Mouse (Mus musculus) gastrocnemius, postnatal 36 days (tissue): ENCODE results near the gene Prkaca. TPM values are rescaled to one million over a fixed set of nuclear protein-coding genes. Genes with fewer than 3 reads are reported as not detected.
"Not testable (repeated sequence)": the region's sequence is repeated elsewhere in the genome, so short reads cannot be mapped to it uniquely, and the experiment has no call there.

ENCODE experiments used
- DNase-seq, 2 experiments: peaks; one replicate each; pipeline ENCODE4 v3.0.0; 2022
- intact Hi-C: fragments of 180-260 bp; cut with DNase I; formaldehyde crosslinking; loops from one replicate; pipeline ENCODE4 v1.15.1; 2025
- total RNA-seq, 2 experiments: library from RNA; stranded (reverse); gene quantifications; 2 replicates each; pipeline ENCODE4 v1.2.3; 2021

The Prkaca gene
- total RNA-seq, 2 experiments from 2014 or later: 148 to 165 TPM

DNA sequence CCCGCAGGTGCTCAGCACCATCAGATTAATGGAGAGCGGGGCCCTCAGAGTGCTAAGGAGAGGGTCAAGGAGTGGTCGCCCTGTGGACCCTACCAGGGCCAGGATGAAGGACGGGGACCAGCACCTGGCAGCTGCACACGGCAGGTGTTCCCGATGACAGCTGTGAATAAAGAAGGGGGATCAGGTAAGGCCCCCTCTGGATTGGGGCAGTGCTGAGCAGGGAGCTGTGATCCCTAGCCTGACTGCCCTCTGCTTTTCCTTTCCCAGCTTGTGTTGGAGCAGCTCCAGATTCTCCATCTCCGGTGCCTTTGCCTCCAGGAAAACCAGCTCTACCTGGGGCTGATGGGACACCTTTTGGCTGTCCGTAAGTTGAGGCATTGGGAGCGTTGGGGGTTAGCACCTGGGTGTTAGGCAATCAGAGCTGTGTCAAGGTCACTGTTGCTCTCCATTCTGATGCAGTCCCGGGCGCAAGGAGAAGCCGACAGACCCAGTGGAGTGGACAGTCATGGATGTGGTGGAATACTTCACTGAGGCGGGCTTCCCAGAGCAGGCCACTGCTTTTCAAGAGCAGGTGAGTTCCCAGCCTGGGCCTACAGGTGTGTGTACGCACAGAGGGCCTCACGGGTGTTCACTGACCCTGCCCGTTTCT lies 26.4 kb downstream of the Prkaca start:
- intact Hi-C loops: no loop called here
- no peak for DNase-seq

DNA sequence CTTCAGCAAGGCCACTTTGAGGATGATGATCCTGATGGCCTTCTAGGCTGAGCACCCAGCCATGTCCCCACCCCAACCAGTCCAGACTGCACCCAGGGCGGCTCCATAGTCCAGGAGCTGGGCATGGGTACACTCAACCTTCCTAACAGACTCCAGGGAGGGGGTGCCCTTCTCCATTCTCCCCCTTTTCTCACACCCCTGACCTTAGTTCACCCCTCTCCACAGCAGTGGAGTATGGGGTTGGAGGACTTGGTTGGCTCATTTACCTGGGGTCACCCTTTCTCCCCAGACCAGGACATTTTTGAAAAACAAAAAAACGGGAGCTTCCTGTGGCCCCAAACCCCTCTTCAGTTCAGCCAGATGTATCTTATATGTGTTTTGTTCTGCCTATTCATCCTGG lies 27.0 kb downstream of the Prkaca start:
- no peak for DNase-seq
- intact Hi-C loops: no loop called here

DNA sequence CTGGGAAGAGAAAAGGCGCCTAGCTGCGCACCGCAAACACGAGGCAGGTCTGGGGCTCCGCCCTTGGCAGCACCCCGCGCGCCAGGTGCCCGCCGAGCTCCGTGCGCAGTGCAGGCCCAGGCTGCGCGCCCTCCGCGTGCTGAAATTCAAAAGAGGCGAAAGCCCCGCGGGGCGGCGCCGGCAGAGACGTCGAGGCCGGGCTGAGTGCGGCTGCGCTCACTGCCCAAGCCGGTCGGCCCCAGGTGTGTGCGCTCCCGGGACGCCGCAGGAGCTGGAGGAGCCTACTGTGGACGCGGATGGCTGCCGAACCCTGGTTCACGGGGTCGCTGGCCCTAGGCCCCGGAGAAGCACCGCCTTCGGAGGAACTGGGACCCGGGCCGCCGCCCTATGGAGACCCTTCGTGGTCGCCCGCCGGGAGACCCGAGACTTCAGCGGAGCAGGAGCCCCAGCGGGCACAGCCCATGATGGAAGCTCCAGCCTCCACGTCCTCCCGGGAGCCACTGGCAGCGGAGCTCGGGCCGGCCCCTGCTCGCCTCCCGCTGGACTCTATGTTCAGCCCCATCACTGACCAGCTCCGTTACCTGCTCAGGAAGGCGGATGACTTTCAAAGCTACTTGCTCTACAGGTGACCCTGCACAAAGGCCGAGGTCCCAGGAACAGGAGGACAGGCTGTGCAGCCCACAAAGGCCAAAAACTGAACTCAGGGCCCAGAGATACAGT lies 28.6 kb downstream of the Prkaca start, which contains the start of gene 1700067K01Rik:
Gene 1700067K01Rik (plus strand): TSS at position 222 of the 720 bp plus-strand sequence.
- DNase-seq: no peak
- intact Hi-C loops: no loop called here

DNA sequence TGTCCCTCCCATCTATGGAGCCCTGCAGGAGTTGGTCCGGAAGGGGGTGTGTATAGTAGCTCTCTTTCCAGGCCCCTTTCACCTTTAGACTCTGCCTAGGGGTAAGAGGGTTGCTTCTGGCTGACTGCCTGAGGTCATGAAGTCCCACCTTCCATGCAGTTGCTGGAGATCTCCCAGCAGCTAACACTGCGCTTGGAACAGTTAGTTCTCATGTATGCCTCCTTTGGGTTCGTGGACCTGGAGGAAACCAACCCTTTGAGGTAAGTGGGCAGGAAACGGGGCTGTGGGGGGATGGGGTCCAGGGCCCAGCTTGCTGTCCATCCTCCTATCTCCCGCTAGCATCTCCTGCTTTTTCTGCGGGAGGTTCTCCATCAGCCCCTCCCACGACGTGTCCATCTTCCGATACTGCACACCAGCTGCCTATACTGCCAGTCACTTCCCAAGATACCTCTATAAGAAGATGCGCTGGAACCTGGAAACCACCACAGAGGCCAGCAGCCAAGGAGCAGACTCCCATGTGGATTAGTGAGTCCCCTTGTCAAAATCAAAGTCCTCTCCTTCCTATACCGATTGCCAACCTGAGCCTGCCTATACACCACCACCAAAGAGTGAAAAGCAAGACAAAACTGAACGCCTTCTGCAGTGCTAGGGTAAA lies 30.3 kb downstream of the Prkaca start:
- DNase-seq: no peak
- intact Hi-C loops: no loop called here

DNA sequence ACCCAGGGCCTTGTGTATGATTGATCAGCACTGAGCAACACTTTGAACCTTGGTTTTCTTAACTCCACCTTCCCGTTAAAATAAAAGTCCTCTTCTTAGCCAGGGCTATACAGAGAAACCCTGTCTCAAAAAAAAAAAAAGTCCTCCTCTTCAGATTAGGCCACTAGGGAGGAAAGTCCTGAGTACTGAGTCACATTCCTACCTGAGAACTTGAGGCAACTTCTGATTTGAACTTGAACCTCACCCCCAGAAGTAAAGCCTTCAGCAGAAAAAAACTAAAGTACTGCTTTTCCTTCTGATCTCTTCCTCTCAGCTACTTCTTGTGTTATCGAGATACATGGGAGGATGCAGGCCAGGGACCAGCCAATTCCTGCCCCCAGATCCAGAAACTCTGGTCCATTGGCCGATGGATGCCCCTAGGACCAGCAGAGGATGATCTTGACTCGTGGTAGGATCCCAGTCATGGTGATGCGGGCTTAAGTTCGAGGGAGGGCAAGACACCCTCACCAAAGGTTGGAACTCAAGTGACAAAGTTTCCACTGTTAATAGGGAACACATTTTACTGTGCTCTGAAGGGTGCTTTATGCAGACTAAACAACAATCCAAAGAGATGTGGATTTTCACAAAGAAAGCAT lies 30.9 kb downstream of the Prkaca start:
- intact Hi-C loops: no loop called here
- DNase-seq: no peak

DNA sequence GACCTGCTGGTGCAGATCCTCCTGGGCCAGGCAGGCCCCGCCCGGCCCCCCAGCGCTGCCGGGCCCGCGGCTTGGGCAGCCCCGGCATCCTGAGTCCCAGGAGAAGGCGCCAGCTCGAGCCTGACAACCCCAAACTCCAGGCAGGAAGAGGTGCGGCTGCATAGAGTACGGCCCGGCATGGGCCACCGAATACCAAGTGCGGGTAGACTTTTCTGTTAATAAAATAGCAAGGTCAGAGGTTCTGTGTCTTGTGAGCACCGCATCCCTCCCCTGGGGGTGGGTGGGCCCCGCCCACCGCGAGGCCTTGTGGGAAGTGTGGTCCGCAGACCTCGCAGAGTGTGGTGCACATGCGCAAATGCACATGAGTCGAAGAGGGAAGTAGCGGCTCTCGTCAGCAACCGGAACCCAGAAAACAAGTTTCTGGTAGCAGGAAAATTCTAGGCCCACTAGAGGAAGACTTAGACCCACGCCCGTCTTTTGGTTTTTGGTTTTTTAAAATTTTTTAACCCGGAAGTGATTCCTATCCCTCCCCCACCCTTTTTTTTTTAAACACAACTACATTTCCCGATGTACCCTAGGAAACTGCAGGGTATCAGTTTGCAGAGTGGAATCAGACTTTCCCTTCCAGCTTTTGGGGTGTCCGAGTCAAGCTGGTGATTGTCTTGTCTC lies 31.9 kb downstream of the Prkaca start:
- intact Hi-C loops: no loop called here
- peak; percentile 92 to 95 for DNase-seq

DNA sequence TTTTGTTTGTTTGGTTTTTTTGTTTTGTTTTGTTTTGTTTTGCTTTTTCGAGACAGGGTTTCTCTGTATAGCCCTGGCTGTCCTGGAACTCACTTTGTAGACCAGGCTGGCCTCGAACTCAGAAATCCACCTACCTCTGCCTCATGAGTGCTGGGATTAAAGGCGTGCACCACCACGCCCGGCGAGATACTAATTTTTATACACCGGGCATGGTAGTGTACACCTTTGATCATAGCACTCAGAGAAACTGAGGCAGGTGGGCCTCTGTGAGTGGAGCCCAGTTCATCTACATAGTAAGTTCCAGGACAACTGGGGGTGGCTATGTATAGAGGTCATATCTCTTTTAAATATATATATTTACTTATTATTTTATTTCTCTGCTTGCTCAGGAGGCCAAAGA lies 32.7 kb downstream of the Prkaca start:
- DNase-seq, intact Hi-C loops: not testable (repeated sequence)

DNA sequence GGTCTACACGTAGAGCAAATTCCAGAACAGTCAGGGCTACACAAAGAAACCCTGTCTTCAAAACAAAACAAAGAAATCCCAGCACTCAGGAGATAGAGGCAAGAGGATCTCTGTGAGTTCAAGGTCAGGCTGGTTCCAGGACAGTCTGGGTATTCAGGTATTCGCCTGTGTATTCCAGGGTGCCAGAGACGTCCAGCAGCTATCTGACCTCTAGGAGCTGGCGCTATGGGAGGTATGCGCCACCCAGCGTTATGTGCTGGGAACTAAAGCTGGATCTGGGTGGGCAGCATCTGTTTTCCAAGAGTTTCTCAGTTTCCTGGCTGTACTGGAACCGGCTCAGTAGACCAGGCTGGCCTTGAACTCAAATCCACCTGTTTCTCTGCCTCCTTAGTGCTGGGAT lies 35.6 kb downstream of the Prkaca start:
- intact Hi-C loops: no loop called here
- DNase-seq: no peak

DNA sequence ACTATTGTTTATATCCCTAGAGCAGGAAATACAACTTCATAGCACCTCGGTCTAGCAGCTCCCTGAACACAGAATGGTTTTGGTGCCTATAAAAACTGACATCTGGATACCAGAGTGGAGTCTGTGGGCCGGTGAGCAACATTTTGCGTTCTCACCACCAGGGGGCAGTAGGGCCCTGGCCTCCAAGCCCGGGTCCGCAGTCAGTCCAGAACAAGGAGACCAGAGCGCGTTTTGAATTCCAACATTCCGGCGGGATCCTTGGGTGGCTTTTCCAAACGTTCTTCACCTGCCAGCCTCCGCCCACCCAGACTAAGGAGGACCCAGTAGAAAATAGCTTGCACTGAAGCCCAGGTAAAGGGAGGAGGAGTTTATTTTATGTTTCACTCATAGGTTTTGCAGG lies 37.1 kb downstream of the Prkaca start:
- DNase-seq: peak; percentile 80 to 83
- intact Hi-C loops: no loop called here

DNA sequence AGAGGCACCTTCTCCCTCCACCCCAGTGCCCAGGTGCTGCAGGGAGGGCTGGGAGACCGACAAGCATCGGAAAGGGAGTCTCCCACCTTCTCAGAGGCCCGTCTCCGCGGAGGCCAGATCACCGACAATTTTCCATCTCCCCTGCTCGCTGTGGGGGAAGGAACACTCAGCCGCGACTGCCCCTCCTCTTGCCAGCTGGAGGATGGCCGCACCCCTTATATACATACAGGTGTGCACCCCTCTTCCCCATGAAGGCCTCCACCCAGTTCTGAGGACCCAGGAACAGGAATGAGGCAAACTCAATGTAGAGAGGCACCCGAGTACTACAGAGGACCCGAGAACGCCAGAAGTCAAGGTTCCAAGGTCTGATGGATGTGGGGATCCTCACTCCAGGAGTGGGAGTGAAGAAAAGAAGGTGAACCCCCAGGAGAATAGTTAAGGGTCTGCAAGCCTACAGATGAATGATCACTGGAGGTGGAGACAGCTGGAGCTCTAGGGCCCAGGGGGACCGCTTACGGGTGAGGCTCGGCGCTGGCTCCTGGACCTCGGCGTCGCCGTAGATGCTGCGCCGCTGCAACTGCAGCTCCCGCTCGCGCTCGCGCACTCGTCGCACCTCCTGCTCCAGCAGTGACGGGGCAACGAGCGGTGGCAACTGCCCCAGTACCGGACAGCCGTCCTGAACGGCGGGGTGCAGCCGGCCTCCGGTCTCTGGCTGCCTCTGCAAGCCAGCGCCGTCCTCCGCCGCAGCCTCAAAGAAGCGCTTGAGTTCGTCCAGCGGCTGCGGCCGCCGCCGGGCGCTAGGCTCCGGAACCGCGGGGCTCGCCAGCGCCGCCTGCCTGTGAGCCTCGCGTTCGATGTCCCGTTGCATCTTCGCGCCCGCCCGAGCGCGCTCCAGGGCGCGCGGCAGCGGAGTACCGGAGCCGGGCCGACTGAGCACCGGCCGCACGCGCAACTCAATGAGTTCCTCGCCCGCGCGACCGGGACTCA lies 38.1 kb downstream of the Prkaca start:
- intact Hi-C loops: no loop called here
- peak; percentile 74 to 76 for DNase-seq

DNA sequence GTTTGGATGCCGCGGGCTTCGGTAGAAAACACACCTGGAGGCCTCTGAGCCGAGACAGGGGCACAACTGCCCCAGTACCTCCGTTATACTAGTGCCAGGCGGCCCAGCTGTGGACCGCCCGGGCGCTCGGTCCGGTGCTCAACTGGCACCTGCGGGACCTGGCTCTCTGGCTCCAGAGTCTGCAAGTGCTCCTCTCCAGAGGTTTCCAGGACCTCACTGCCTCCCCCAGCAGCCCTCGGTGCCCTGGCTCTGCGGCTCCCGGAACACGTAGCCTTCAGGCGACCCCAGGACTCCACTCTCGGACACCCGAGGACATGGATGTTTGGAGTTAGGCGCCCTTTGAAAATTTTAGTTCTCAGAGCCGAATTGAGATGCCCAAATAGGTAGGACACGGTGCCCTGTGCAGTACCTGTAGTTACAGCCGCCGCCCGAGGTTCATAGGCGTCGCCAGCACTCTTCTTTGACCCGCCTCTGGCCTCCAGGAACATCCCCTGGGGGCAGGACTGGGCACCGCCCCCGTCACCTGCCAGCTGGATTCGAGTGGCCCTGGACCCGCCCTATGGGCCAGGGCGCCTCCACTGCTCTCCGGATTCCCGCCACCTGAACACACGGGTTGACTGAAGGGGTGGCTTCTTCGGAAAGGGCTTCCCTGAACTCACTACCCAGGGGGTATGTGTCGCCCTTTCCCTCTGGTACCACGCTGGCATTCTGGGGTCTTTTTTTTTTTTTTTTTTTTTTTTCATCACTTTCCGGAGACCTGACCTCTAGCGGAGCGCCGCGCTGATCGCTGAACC lies 39.1 kb downstream of the Prkaca start, which contains the start of gene 2210011C24Rik:
Gene 2210011C24Rik (minus strand): TSS at position 467 of the 794 bp plus-strand sequence.
- DNase-seq: no peak
- intact Hi-C loops: no loop called here

DNA sequence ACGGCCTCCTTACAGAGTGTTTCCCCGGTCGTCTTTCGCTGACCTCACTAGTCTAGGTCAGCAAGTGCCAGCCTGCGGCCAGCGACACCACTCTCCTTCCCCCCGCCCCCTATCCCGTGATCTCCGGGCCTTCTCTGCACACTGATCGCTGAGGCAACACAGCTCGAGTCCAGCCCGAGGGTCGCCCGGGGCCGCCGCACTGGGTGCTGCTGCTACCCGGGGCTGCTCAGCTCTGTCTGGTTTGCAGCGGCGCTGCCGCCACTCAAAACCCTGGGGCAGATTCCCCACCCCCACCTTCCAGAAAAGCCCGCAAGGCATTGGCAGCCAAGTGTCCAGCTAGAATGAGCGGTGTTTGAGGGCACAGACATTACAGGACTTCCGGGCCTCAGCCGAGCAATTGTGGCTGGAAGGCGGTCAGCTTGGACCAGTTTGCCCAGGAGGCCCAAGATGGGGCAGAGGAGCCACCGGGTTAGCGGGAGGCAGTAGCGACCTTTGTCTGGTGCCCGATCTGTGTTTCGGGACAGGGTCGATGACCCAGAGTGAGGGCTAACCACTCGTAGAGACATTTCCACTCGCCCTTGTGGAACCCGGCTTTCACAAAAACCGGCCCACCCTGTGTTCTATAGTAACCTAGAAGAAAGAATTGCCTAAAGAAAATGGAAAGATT lies 39.8 kb downstream of the Prkaca start:
- DNase-seq: no peak
- intact Hi-C loops: no loop called here

DNA sequence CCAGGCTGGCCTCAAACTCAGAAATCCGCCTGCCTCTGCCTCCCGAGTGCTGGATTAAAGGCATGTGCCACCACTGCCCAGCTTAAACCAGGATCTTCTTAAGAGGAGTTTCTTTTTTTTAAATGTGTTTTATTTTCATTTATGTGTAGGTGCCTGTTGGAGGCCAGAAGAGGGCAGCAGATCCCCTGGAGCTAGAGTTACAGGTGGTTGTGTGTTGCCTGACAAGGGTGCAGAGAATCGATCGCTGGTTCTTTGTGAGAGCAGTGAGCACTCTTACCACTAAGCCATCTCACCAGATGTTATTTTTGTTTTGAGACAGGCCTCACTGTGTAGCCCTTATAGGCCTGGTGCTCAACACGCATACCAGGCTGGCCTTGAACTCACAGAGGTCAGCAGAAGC lies 43.0 kb downstream of the Prkaca start:
- DNase-seq: no peak
- intact Hi-C loops: no loop called here

DNA sequence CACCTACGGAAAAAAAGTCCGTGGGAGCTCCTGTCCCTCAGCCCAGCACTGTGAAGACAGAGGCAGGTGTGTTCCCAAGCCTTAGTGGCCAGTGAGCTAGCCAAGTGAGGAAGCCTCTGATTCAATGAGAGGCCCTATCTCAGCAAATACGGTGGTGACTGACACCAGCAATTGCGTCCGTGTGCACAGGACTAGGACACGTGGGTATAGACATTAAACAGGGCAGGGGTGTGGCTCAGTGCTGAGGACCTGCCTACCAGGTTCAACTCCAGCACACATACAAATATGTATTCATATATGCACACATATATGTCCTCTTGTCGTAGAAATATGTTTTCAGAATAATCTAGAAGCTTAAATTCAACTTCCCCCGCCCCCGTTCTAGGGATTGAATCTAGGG lies 46.9 kb downstream of the Prkaca start:
- DNase-seq: no peak
- intact Hi-C loops: no loop called here

DNA sequence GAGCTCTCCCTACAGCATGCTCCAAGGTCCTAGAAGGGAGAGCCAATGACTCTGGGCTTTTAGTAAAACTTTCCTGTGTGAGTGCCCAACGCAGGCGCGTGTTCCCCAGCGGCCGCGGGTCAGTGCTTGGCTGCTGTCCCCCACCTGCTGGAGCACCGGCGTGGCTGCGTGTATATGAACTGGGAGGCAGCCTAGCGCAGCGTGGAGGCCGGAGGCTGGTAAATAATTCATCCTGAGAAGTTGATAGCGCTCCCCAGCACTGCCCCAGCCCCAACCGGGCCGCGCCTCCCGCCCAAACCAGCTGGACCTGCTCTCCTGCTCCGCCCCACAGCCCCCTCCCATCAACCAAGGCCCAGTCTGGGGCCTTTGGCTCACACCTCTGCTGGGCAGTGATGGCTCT lies 48.3 kb downstream of the Prkaca start, which contains the start of gene Palm3:
Gene Palm3 (plus strand): TSS at position 376 of the 400 bp plus-strand sequence.
- intact Hi-C loops: no loop called here
- DNase-seq: no peak

DNA sequence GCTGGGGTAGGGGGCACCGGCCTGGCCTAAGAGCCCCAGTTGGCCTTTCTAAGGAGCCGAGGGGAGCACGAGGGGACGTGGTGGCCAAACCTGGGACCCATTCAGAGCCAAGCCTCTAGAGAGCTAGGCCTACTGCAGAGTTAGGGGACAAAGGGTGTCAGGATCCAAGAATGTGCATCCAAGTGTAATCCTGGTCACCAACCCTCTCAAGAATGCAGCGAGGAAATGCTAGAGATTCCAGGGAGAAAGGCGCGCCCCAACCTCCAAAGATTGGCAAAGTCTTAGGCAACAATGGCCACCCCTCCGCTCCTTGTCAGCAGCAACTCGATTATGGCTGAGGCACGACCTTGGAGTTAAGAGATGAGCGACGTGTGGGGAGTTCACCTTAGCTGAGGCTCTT lies 48.8 kb downstream of the Prkaca start:
- intact Hi-C loops: no loop called here
- DNase-seq: no peak

DNA sequence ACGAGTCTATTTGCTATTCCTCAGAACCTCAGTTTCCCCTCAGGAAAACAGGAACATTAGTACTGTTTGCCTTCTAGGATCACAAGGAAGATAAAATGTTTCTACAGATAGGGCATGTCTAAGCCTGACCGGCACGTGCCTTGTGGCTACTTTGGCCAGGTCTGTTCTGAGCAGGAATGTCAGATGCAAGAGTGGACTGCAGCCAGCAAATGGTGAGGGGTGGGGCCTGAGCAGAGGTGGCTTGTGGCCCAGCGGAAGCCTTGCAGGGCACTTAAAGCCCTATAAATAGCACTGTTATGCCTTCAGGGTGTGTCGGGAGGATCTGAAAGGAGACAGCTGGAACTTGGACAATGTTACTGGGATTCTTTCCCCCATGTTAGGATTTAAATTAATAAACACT lies 50.3 kb downstream of the Prkaca start:
- intact Hi-C loops: no loop called here
- DNase-seq: peak; percentile 51 to 59

DNA sequence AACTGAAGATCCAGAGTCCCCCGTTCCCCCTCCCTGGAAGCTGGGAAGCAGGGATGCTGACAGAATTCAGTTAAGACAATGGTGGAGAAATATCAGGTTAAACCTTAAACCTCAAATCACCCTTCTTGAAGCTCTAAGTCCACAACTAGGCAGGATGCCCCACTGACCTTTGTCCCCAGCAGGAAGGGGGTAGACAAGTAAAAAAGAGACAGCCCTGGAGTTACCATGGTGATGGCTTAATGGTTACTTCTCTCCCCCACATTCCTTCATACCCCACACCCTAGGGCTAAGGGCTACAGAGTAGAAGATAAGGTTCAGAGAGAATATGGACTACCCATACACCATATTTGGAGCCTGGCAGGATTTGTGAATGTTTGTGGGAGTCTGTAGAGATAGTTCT lies 50.8 kb downstream of the Prkaca start:
- DNase-seq: no peak
- intact Hi-C loops: no loop called here
